Mouse (Mus musculus) G1E (cell line): ENCODE measurements around the gene Actl6b. TPM values are rescaled to one million over a fixed set of nuclear protein-coding genes. Genes with fewer than 3 reads are reported as not detected.

Experiments used
- ATAC-seq: 2 replicates; pipeline ENCODE4 v1.8.0; 2016; ENCODE audit warnings: mild to moderate bottlenecking; ENCODE audit not compliant: insufficient number of reproducible peaks, poor library complexity, low FRiP score, severe bottlenecking; ENCODE audit errors: extremely low read depth
- DNase-seq: peaks from one replicate; pipeline ENCODE4 v3.0.0; 2012; ENCODE audit warnings: low spot score
- H3K27me3 ChIP-seq: 2 replicates; pipeline ENCODE4 v1.6.1; 2012; ENCODE audit warnings: mild to moderate bottlenecking, low read length, inconsistent platforms; ENCODE audit not compliant: insufficient read depth
- H3K36me3 ChIP-seq: replicated peaks from 2 replicates; pipeline ENCODE3; 2012; ENCODE audit warnings: mild to moderate bottlenecking, inconsistent platforms
- H3K4me1 ChIP-seq: 2 replicates; pipeline ENCODE4 v1.6.1; 2012; ENCODE audit warnings: low read depth, low read length, inconsistent platforms, mixed read lengths; ENCODE audit not compliant: insufficient read depth
- H3K4me3 ChIP-seq: 2 replicates; pipeline ENCODE4 v1.5.1; 2012; ENCODE audit warnings: low read depth, mild to moderate bottlenecking, inconsistent platforms, low read length, moderate library complexity, mixed read lengths
- H3K9me3 ChIP-seq: replicated peaks from 2 replicates; pipeline ENCODE4 v1.6.1; 2012; ENCODE audit warnings: inconsistent platforms
- CTCF ChIP-seq: IDR thresholded peaks from 2 replicates; pipeline ENCODE4 v1.5.1; 2012; ENCODE audit warnings: low read depth, low read length, inconsistent platforms, mixed read lengths
- GATA1 ChIP-seq: IDR thresholded peaks from 2 replicates; pipeline ENCODE4 v1.6.1; 2012; ENCODE audit warnings: borderline replicate concordance, low read length, inconsistent platforms, mixed read lengths
- GATA2 ChIP-seq: IDR thresholded peaks from 2 replicates; pipeline ENCODE4 v1.6.1; 2012; ENCODE audit warnings: low read depth, low read length, inconsistent platforms, borderline replicate concordance
- POLR2AphosphoS5 ChIP-seq: IDR thresholded peaks from 2 replicates; pipeline ENCODE4 v1.6.1; 2012; ENCODE audit warnings: low read depth, low read length, inconsistent platforms; ENCODE audit not compliant: insufficient replicate concordance
- TAL1 ChIP-seq: conservative IDR thresholded peaks from 2 replicates; pipeline ENCODE4 v1.6.1; 2012; ENCODE audit warnings: low read depth, low read length, inconsistent platforms, mixed read lengths
- polyA plus RNA-seq: library from polyadenylated mRNA; stranded (reverse); fragments of >175 nt; gene quantifications from 2 replicates; pipeline ENCODE4 v1.2.3, GENCODE M21; 2012
- total RNA-seq, 2 experiments: library from RNA; stranded (forward) in 1 of 2; stranded (reverse) in 1 of 2; fragments of 200-1000 nt in 1 of 2; fragments of >200 nt in 1 of 2; fragmentation: Nextera tagmentation in 1 of 2; gene quantifications; 2 replicates each; pipeline ENCODE4 v1.2.3; 2014 to 2017

The Actl6b gene
- total and polyA plus RNA-seq, 3 experiments, result 0.11 TPM; not detected in 2

GRCm38 (mm10) chr5:137551119-137551518 is 2.2 kb upstream of the Actl6b start:
- Histone ChIP-seq H3K36me3 (no peaks in the 10 kb centered on the region), H3K4me1 (peaks cover 9% of the 10 kb centered on the region), H3K27me3 (peaks cover 51% of the 10 kb centered on the region), H3K9me3 (peaks cover 3% of the 10 kb centered on the region), H3K4me3 (no peak overlapping the region)
- TF ChIP-seq TAL1 (no peak), GATA1 (no peak), POLR2AphosphoS5 (no peak), GATA2 (no peak), CTCF (no peak)
- ATAC-seq (no peak), DNase-seq (no peak)

DNA sequence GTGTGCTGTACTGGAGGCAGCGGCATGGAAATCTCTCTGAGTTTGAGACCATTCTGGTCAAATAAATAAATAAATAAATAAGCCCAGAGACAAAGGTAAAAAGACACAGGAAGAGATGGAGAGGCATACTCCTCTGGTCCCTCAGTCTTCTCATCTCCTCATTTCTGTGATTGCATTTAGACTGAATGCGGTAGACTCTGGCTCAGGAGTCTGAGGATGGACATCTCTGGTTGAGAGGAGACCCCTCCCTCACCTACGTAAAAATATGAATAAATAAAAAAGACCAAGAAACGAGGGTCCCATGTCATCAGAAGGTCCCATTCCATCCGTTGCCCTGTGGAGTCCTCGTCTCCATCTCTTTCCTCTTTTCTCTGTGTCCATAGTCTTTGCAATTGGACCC is 317 bp upstream of the Actl6b start:
- ATAC-seq (no peak), DNase-seq (no peak)
- peaks cover 53% of the 10 kb centered on the region for H3K27me3 ChIP-seq
- no peak overlapping the region; the same call in 1 of the 2 replicates for H3K4me3 ChIP-seq
- TF ChIP-seq GATA1 (no peak), TAL1 (no peak), CTCF (no peak), GATA2 (no peak), POLR2AphosphoS5 (no peak)
- no peaks in the 10 kb centered on the region for H3K36me3 ChIP-seq
- H3K4me1 ChIP-seq, result peaks cover 9% of the 10 kb centered on the region
- peaks cover 3% of the 10 kb centered on the region for H3K9me3 ChIP-seq

DNA sequence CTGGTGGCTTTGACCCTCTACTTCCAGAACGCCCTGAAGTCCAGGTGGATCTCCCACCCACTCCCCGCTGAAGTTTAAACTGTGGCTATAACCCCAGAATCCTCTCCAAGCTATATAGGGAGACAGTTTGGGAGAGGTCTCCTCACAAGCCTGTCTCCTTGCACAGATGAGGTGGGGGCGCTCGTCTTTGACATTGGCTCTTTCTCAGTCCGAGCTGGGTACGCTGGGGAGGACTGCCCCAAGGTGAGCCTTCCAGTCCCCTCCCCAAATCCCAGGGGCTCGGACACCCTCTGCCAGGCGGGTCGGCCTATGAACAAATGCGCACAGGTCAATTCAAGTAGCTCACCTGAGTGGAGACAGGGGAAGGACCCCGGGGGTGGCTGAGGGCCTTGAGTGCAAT is 581 bp downstream of the Actl6b start:
- H3K9me3 ChIP-seq, result peaks cover 3% of the 10 kb centered on the region
- no peak for TF ChIP-seq GATA1
- no peak for TF ChIP-seq CTCF
- no peak for TF ChIP-seq GATA2
- TF ChIP-seq POLR2AphosphoS5, result no peak
- no peak for TF ChIP-seq TAL1
- peaks cover 57% of the 10 kb centered on the region for H3K27me3 ChIP-seq
- H3K4me3 ChIP-seq, result no peak overlapping the region
- ATAC-seq (no peak), DNase-seq (no peak)
- peaks cover 9% of the 10 kb centered on the region for H3K4me1 ChIP-seq
- H3K36me3 ChIP-seq, result no peaks in the 10 kb centered on the region

GRCm38 (mm10) chr5:137561556-137561955 is 8.2 kb downstream of the Actl6b start:
- Histone ChIP-seq H3K9me3 (no peaks in the 10 kb centered on the region), H3K4me3 (no peak overlapping the region), H3K36me3 (no peaks in the 10 kb centered on the region), H3K4me1 (peaks cover 3% of the 10 kb centered on the region), H3K27me3 (peaks cover 44% of the 10 kb centered on the region)
- DNase-seq (no peak), ATAC-seq (no peak)
- no peak for TF ChIP-seq CTCF
- no peak for TF ChIP-seq TAL1
- TF ChIP-seq POLR2AphosphoS5, result no peak
- TF ChIP-seq GATA2, result no peak
- TF ChIP-seq GATA1, result no peak

DNA sequence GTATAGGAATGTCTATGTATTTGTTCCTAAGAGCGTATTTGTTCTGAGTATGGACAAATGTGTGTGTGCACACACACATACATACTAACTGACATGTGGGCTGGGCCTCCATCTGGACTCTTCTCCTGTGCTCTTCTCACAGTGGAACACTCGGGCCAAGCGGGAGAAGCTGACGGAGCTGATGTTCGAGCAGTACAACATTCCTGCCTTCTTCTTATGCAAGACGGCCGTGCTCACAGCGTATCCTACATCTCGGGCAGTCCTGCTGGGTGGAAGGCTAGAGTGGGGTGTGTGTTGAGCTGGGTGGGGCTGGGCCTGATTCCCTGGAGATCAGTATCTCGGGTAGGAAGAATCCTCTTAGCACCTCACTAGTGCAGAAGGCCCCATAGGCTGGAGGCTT is 9.6 kb downstream of the Actl6b start:
- Histone ChIP-seq H3K9me3 (no peaks in the 10 kb centered on the region), H3K4me1 (peaks cover 6% of the 10 kb centered on the region), H3K27me3 (peaks cover 44% of the 10 kb centered on the region), H3K4me3 (no peak overlapping the region), H3K36me3 (no peaks in the 10 kb centered on the region)
- TF ChIP-seq POLR2AphosphoS5, result no peak
- no peak for TF ChIP-seq GATA1
- TF ChIP-seq CTCF, result no peak
- no peak for TF ChIP-seq GATA2
- TF ChIP-seq TAL1, result no peak
- DNase-seq, result no peak
- ATAC-seq, result no peak

GRCm38 (mm10) chr5:137565744-137566143 is 12.4 kb downstream of the Actl6b start:
- Histone ChIP-seq H3K4me3 (no peak overlapping the region), H3K27me3 (peaks cover 21% of the 10 kb centered on the region), H3K9me3 (peaks cover 5% of the 10 kb centered on the region), H3K36me3 (no peaks in the 10 kb centered on the region), H3K4me1 (peaks cover 28% of the 10 kb centered on the region)
- no peak for TF ChIP-seq TAL1
- TF ChIP-seq GATA2, result no peak
- TF ChIP-seq POLR2AphosphoS5, result no peak
- TF ChIP-seq CTCF, result no peak
- no peak for TF ChIP-seq GATA1
- ATAC-seq, result no peak
- DNase-seq, result no peak
